Mouse (Mus musculus) megakaryocyte, adult 5-6 weeks (primary cell): ENCODE measurements at regions not wholly inside any gene's neighbourhood (a gene's known extent, or its start where the extent isn't known, plus 50 kb on each side); places are given as distances from the start of the nearest gene placed in this dataset.

Source experiments
- ATAC-seq: 2 replicates; pipeline ENCODE4 v1.8.0; 2016; ENCODE audit warnings: mild to moderate bottlenecking, inconsistent platforms; ENCODE audit not compliant: poor library complexity, severe bottlenecking

DNA sequence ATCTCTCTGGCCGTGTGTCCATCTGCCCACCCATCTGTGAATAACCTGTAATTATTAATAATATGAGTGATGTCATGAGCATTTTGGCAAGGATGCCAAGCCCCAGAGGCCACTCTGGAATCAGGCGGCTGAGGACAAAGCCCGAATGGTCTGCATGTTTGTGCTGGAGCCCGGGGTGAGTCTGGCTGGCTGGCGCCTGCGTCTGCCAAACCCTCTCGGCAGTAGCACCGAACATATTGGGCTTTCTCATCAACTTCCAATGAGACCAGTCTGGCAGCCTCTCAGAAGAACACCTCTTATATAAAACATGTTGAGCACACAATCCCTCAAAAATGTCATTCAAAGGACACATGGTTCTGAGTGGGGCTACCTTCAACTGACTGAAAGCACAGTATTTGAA, 244.9 kb upstream of the Mki67 start:
- no peak for ATAC-seq

DNA sequence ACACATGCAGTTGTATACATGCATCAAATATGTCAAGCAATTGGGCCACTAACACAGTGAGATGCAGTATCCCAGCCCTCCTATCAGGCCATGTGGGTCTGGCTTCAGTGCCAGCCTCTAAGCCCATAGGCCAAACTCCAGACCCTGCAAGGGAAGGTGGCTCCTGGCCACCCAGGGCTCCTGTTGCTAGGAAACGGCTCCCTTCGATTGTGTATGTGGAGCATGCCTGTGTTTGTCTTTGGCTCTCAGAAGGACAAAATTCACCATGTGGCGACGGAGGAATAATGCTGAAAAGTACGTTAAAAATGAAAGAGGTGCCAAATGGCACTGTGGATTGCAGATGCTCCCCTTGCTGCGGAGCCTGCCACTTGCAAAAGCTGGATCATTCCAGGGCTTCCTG, 249.4 kb upstream of the Mki67 start:
- no peak for ATAC-seq

DNA sequence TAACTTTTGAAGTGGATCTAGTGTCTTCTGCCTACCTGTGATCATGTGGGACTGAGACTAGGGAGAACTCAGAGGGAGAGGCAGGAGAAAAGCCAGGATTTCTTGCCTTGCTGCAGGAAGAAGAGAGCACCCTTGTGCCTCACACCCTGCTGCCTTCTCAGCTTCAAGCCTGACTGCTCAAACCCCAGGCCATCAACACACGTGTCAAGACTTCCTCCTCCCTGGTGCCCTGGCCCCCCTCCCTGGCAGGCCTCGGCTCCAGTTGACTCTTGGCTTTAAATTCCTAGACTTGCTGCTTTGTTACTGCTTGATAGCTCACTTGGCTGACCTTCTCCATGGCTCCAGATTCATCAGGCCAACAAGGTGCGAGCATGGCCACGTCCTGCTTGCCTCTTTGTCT, 250.1 kb upstream of the Mki67 start:
- ATAC-seq, result no peak

DNA sequence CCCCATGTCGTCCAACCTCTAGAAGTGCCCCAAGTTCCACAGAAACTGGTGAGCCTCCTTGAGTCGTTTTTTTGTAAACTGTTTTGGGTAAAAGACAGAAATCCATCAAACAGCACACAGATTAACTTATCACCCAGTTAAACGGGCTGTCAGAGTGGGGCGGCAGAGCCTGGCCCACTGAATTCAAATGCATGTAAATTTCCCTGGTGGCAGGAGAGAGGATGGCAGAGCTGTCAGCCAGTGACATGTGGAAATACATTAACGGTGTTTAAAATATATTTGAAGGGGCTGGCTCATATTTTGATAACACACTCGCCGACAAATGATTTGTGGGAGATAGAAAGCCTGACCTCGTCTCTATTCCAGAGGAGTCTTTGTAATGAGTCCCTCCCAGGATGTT, 252.5 kb upstream of the Mki67 start:
- no peak for ATAC-seq

DNA sequence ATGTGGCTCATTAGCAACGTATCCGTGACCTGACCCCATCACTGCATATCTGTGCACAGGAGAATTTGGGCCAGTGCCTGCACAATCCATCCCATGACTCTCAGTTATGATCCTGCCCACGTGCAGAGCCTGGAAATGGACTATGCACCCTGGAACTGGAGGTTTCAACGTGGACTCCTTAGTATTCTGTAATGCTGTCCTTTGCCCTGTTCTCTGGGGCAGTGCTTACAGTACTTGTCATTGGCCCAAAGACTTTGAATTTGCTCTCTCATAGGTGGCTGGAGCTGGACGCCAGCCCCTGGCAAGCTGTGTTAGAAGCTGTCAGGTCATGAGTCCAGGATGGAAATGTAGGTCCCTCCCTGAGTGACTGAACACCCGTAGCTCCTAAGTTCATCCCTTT, 269.9 kb upstream of the Mki67 start:
- no peak for ATAC-seq

DNA sequence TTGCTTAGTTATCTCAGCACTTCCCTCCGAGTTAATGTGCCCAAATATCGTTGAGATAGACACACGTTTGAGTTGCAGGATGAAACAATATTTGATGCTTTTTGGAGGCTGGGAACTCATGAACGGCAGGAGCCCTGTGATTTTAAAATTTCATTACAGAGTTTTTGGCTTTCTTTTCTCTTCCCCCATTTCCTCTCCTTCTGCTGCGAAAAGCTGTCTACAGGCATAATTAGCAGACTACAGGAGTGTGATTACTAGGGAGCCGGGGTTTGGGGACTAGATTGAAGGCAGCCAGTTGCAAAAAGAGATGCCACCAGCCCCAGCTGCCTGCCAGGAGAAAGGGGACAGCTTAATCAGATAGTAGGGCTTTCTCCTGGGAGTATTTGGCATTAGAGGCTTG, 274.2 kb upstream of the Mki67 start:
- no peak for ATAC-seq

DNA sequence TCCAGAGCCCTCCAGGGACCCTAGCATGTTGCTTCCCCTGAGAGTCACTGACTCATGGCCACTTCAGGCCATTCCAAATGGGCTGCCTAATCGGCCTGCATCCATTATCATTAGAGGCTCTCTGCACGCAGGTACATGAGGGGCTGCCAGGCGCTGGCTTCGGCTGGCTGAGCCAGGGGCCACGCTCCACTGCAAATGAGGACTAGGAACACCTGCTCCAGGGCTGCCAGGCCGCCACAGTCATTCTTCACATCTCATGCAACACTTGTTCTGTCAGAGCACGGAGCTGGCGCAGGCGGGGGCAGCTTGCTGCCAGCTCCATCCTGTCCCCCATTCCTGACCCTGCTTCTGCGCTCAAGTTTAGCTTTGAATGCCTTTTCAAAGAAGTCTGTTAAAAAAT, 280.7 kb upstream of the Mki67 start:
- no peak; the same call in 1 of the 2 replicates for ATAC-seq

DNA sequence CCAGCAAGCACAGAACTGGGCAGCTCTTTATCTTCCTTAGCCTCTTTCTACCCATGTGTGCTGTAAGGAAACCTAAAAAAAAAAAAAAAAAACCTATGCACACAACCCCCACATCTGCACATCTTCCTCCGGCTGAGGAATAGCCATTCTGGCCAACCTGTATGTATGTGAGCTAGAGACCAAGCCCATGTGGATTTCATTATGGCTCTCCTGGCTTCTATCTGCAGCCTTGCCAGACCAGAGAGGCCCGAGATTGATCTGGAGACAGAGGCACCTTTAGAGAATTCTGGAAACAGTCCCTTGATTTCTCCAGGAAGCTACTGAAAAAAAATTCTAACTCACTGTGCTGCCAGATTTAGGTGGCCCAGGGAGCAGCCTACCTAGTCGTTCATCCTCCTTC, 281.5 kb upstream of the Mki67 start:
- no peak for ATAC-seq

DNA sequence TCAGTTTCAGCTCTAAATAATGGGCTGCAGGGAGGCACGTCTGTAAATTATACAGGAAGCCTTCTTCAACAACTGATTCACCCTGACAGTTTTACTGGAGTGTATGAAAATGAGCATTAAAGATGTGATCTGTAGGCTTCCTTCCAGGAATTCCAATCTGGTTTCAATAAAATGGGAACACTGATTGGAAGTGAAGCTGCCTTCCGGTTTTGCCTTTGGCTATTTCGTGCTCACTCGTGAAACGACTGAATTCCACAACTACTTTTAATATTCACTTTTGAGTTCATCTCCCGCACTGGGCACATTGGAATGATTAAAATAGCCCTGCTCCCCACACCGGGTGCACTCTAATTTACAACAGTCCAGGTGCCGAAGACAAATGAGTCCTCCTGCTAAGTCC, 286.2 kb upstream of the Mki67 start:
- ATAC-seq, result no peak

DNA sequence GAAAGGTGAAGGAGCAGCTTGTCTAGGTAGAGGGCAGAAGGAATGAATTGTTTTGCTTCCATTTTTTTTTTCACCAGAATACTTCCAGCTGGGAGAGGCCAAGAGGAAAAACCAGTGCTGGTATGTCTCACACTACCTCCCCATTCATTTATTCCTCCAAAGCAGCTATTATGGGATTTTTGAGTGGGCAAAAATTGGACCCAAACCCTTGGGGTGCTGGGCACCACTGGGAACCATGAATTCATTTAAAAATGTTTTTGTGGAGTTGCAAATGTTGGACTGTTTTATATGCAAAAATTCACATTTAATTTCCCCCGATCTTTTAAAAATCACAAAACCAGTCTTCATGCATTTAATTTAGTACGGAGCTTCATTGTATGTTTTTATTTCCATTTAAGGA, 287.1 kb upstream of the Mki67 start:
- no peak for ATAC-seq

DNA sequence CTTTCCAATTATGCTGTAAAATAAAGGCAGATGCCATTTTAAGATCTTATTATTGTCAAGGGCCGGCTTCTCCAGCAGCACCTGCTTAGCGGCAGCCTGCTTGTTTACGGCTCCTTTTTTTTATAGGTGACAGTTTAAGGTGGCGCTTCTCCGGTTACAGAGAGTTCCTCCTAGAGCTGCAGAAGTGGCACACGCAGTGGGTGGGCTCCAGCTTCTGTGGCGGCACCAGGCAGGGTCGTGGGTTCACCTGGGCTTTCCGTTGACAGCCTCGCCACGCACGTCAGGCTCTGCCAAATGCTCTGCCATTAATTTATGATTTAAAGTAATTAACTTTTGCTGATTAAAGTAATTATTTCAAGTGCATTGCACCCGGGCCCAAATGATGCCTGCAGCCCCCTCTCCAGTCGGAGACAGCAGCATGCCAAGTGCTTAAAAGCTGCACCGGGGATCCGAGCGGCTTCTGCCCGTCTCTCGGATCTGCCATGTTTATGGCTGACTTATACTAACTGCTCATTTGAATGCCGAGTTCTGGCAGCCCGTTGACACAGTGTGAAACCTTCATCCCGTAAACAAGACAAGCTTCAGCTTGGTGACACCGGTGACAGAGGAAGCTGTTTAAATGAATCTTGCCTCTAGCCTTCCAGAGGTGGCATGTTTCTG, 291.8 kb upstream of the Mki67 start:
- ATAC-seq, result no peak

DNA sequence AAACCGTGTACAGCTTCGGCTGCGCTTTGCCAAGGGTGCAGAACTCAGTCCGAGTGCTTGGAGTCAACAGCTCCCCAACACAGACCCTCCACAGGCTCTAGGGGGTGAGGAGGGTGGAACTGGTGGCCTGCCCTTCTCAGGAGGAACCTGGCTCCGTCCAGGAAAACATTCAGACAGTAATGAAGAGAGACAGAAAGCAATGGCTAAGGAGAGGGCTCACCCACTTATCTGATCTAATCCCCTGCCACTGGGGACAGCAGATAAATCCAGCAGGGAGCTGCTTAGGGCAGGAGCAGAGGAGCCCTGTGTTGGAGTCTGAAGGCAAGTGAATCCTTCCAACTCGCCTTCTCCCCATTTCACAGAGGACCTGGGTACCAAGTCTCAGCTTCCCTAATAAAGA, 292.3 kb upstream of the Mki67 start:
- ATAC-seq, result no peak

DNA sequence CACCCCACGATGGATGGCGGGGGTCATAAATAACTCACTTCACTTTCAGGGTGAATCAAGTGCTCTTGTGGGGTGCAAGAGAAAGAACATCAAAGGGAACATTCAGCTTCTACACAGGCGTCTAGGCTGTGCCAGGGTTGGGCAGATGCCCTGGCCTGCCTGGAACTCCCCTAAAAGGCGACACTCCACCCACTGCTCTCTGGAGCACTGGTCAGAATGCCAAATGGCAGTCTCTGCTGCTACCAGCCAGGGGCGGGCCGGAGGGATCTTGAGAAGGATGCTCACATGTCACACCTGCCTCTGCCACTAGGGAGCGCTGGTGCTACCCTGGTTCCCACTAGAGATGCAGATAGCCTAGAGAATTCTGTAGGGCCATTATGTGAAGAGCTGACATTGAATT, 293.9 kb upstream of the Mki67 start:
- ATAC-seq, result no peak

DNA sequence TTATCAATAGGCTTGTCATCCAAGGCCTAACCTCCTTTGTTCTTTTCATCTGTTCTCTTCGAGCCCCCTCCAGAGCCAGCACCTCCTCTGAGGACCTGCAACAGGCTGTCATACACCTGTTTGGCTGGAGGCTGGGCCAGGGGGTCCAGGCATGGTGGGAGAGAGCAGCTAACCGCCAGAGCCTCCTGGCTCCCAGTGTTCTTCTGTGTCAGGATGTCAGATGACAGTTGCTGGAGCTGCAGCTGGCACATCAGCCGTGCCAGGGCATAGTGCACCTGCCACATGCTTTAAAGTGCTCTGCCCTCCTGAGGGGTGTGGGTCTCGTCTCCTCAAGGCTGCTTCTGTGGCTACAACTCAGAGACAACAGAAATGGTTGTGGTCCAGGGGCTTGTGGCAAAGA, 298.5 kb upstream of the Mki67 start:
- no peak for ATAC-seq

DNA sequence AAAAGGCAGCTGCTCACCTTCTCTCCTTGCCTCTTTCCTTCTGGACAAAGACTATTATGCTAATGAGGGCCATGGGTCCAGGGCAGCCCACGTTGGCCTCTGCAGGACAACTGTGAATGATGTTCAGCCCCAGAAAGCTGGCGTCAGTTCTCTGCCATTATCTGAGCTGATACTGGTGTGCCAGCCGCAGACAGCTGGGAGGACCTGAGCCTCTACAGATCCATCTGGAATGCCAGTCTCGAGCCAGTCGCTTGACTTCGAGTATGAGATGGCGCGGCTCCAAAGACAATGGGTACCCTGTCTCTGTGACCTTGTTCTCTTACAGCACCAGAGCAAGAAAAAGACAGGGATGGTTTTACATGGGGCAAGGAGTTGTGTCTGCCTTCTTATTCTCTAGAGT, 300.8 kb upstream of the Mki67 start:
- no peak for ATAC-seq

DNA sequence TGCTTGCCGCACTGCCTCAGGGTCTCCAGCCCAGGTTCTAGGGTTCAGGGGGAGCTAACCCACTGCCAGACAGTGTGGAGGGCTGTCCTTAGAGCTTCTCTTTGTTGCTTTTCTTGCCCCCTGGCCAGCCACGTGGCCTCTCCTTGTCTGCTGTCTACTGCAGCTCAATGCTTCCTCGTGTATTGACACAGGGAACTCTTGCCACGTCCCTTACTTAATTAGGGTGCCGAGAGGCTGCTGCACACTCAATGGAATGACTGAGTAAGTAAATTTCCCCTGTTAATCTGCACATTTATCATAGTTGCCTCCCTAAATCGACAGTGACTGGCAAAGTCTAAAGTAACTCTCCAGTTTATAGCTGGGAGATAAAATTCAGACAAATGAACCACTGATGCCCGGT, 304.4 kb upstream of the Mki67 start:
- no peak for ATAC-seq

DNA sequence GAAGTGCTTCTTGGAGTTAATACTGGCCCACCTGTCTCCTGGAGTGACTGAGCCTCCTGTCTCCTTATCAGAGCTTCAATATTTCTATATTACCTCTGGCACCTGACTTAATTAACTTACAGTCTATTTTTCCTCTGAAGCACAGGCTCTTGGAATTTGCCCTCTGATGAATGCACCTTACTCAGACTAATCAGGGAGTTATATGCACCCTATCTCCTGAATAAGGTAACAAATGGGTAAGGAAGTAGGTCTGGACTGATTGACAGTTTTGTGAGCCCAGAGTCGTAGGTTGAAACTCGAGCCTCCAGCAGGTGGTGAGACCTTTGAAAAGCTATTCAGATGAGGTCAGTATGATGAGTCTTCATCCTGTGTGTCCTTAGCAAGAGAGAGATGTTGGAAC, 304.9 kb upstream of the Mki67 start:
- no peak for ATAC-seq

DNA sequence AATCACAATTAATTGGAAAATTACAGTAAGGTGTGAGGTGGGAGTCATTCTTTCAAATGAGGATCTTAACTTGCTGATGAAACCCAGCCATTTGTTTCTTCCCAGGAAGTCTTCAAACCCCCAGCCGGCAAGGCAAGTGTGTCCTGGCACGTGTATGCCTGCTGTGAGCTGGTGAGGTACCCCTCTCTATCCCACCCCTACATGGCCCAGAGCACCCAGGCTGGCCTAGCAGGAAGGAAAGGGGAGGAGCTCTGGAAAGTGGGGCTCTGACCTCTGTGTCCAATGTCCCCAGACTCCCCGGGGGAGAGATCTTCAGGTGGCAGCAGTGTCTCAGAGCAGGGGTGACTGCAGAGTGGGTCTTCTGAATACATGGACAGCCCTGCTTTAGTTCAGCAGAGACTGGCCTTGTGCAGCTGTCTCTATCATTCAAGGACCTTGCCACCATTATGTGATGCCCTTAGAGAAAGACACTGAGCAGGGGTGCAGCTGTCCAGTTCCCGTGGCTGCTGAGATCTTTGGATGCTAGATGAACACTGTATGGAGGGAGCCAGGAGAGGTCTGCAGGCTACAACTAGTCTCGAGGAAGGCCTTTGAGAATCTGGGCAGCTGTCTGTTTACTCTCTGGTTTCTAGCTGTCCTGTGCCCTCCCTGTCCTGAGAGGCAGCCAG, 306.8 kb upstream of the Mki67 start:
- no peak for ATAC-seq

DNA sequence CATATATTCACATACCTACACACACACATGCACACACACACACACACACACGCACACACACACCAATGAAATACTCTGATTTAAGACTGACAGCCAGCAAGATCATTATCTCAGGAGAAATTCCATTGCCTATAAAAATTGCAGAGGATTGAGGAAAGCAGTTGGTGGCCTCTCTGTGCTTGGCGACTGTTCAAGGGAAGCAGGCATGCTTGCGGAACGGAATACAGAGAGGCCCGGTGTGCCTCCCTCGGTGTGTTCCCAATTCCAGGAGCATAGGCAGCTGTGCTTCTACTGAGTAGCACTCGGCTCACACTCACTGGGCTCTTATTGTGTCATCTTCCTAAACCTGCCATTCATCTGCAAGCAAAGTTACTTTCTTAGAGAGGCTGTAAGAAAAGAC, 310.3 kb upstream of the Mki67 start:
- ATAC-seq, result no peak

DNA sequence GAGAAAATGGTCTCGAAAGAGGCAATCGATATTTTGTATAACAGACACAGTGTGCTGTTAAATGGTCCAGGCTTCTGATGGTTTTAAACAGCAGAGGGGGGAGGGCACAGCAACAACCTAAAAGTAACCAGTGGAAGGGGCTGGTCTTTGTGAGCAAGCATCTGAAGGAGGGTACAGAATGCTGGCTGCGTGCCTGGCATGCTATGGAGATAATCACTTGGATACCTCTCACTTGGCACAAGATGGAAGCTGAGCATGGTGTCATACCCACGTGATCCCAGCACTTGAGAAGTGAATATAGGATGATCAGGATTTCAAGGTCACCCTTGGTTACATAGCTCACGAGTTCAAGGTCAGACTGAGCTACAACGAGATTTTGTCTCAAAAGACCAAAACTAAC, 315.9 kb upstream of the Mki67 start:
- ATAC-seq, result no peak

DNA sequence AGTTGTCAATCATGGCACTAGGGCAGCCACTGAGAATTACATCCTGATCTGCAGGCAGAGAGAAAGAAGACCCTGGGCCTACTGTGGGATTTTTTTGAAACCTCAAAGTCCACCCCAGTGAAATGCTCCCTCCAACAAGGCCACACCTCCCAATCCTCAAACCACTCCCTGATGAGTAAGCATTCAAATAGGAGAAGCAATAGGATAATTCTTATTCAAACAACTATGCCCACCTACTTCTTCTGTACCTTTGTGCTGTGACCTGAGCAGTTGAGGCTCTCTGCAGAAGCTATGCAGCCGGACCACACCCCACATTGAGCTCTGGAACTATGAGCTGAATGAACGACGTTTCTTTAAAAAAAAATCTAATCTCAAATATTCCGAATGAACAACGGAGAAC, 317.4 kb upstream of the Mki67 start:
- no peak for ATAC-seq

DNA sequence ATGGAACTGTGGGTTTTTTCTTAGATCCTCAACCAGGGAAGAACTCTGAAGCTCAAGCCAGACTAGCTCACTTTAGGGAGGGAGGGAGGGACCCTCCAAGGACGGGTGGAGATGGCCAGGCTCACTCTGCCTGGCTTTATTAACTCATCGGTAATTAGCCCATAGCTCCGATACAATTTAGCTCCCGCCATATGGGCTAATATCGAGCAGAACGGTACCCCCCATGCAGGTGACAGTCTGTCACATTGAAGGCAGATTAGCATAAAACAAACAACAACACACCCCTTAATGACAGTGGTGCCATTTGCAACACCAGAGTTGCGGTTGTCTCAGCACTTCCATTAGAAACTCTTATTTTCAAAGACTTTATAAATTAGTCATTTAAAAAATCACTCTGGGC, 319.6 kb upstream of the Mki67 start:
- ATAC-seq, result no peak

DNA sequence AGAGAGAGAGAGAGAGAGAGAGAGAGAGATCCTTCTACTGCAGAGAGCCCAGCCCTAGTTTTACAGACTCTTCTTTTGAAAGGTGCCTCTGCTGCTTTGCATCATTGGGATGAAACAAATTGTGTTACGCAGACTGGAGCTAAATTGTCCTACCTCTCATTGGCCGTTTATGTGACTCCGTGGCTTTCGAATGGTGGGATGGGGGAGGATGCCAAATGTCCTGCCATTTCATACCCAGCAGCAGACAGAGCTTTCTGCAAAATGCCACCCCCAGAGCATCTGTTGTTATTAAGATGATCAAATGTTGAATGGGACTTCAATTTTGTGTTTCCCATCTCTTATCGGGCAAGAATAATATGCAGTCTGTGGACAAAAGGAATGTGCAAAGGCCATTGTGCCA, 321.9 kb upstream of the Mki67 start:
- no peak for ATAC-seq
